In the genomic region with DNA sequence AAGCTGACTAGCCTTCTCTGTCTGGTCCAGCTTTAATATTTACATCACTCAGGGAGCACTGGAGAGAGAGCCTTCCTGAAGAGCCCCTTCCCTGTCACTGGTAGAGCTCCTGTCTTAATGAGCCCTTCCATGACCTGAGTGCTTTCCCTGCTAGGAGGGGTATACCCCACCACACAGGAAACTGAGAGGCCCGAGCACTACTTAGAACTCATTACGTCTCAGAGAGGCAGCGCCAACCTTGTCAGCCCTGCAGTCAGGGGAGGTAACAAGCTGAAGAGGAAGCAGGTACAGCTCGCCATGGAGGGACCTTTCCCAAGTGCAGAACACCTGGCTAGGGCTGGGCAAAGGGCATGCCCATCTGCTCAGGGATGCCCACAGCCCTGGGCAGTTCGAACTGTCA, we compare ENCODE assay signal across 13 mouse cellular contexts.
"Had no signal": no experiment of that assay in that cellular context is flagged by ENCODE, and none has a peak within 500 bp of the region (broad histone marks: within the 10 kb centered on the region; RNA-seq: fewer than 3 reads in every experiment).

No protein-coding gene starts in this region.

- DNase-seq: kidney, adult 2 months; kidney, postnatal 14 days; lung, adult 2 months; lung, postnatal 36 days; right cerebral cortex, postnatal 14 days had no signal

- H3K4me2 ChIP-seq: kidney, embryonic 15.5 days; liver, embryonic 11.5 days; liver, embryonic 15.5 days; midbrain, embryonic 11.5 days; stomach, embryonic 15.5 days had no signal

- ATAC-seq: intestine, embryonic 16.5 days; lung, postnatal 0 days had no signal

- H3K9me3 ChIP-seq: kidney, embryonic 15.5 days; limb, embryonic 10.5 days; liver, embryonic 15.5 days; stomach, embryonic 15.5 days had no signal

- H3K36me3 ChIP-seq: liver, embryonic 15.5 days; stomach, embryonic 15.5 days had no signal

- H3K27me3 ChIP-seq: kidney, embryonic 15.5 days; liver, embryonic 15.5 days; stomach, embryonic 15.5 days had no signal

- H3K4me3 ChIP-seq: kidney, embryonic 15.5 days; limb, embryonic 10.5 days; liver, embryonic 15.5 days; stomach, embryonic 15.5 days had no signal

- H3K27ac ChIP-seq: kidney, embryonic 15.5 days; limb, embryonic 10.5 days; liver, embryonic 15.5 days; stomach, embryonic 15.5 days had no signal

- H3K9ac ChIP-seq: kidney, embryonic 15.5 days; liver, embryonic 15.5 days; stomach, embryonic 15.5 days had no signal
